Mouse (Mus musculus) heart, postnatal 0 days (tissue): ENCODE data around the gene Edf1. TPM values are rescaled to one million over a fixed set of nuclear protein-coding genes. Genes with fewer than 3 reads are reported as not detected.

ENCODE experiments used
- ATAC-seq: fragments of 200-750 bp; cut with Nextera tagmentation; 2 replicates; pipeline ENCODE4 v1.8.0; 2017; ENCODE audit warnings: low read depth, moderate number of reproducible peaks, moderate library complexity; ENCODE audit not compliant: insufficient read depth
- DNase-seq: peaks from one replicate; pipeline ENCODE4 v3.0.0-alpha.2; 2016; ENCODE audit warnings: low spot score
- H3K27ac ChIP-seq: fragments of 300-500 bp; sonication (generic); 2 replicates; pipeline ENCODE4 v1.5.1; 2014; ENCODE audit warnings: low read depth, mild to moderate bottlenecking
- H3K27me3 ChIP-seq: fragments of 300-500 bp; sonication (generic); 2 replicates; pipeline ENCODE4 v1.6.1; 2014; ENCODE audit warnings: low read length, mixed read lengths; ENCODE audit not compliant: control insufficient read depth, insufficient read depth
- H3K36me3 ChIP-seq: fragments of 300-500 bp; sonication (generic); replicated peaks from 2 replicates; pipeline ENCODE4 v1.6.1; 2014; ENCODE audit warnings: low read length, mixed read lengths; ENCODE audit not compliant: control insufficient read depth, insufficient read depth
- H3K4me1 ChIP-seq: fragments of 300-500 bp; sonication (generic); 2 replicates; pipeline ENCODE4 v1.6.1; 2014; ENCODE audit warnings: antibody characterized with exemption; ENCODE audit not compliant: control insufficient read depth, insufficient read depth
- H3K4me2 ChIP-seq: fragments of 300-500 bp; sonication (generic); 2 replicates; pipeline ENCODE4 v1.6.1; 2014; ENCODE audit warnings: low read depth, mild to moderate bottlenecking, low read length, moderate library complexity
- H3K4me3 ChIP-seq: fragments of 300-500 bp; sonication (generic); 2 replicates; pipeline ENCODE4 v1.5.1; 2014; ENCODE audit warnings: low read depth, low read length
- H3K9ac ChIP-seq: fragments of 300-500 bp; sonication (generic); replicated peaks from 2 replicates; pipeline ENCODE4 v1.6.1; 2014; ENCODE audit warnings: low read depth, low read length, mixed read lengths
- H3K9me3 ChIP-seq: fragments of 300-500 bp; sonication (generic); replicated peaks from 2 replicates; pipeline ENCODE4 v1.6.1; 2016; ENCODE audit warnings: low read length; ENCODE audit not compliant: control insufficient read depth
- CTCF ChIP-seq: IDR thresholded peaks from 2 replicates; pipeline ENCODE4 v1.5.1; 2016; ENCODE audit warnings: antibody characterized with exemption, control low read depth, low read depth
- EP300 ChIP-seq: IDR thresholded peaks from 2 replicates; pipeline ENCODE4 v1.6.1; 2016; ENCODE audit warnings: antibody characterized with exemption, low read depth
- WGBS: fragments of 180-500 bp; shearing (Covaris S2); extraction: QIAGEN DNeasy Blood & Tissue Kit; methylation state at CpG from one replicate; pipeline ENCODE4 v1.1.7; 2014; 5-methylcytosine and 5-hydroxymethylcytosine counted together
- polyA plus RNA-seq: library from polyadenylated mRNA; unstranded; fragments of >200 nt; fragmentation: Nextera tagmentation; extraction: Ambion mirVana; gene quantifications from 2 replicates; pipeline ENCODE4 v1.2.1, GENCODE M21; 2015
- total RNA-seq: library from RNA; depleted of rRNA; stranded (reverse); fragments of >200 nt; gene quantifications from 2 replicates; pipeline ENCODE4 v1.2.3, GENCODE M21; 2014; ENCODE audit warnings: low replicate concordance

Gene Edf1
- total and polyA plus RNA-seq, 2 experiments from 2014 or later = 112 to 314 TPM

DNA sequence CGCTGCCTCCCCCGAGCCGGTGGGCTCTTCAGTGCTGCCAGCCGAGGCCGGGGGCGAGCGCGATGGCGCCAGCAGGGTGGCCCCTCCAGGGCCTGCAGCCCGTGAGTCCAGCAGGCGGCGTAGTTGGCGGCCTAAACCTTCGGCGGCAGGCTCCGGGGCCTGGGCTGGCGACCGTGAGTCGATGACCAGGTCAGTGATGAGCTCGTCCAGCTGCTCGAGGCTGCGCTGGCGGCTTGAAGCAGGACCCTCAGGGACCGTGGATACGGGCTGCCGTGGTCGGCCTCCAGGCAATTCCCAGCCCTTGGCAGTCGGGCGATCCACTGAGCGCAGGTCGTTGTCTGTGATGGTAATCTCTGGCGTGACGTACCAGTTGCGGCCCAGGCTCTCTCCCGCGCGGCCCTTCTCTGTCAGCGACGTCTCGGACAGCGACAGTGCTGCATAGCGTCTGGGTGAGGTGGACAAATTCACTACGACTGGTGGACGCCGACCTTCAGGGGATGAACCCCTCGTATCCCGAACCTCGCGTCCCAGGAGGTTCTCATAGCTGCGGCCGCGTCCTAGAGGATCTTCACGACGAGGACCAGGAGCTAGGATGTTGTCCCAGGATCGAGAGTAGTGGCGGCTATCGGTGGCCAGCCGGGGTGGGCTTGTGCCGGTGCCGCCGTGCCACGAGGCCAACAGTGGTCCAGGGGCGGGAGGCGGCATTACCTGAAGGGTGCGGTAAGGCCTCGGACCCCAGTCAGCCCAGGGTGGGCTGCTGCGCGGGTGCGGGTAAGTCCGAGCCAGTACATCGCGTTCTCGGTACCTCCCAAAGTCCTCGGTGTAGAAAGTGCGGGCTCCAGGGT lies 20.5 kb downstream of the Edf1 start:
- Histone ChIP-seq H3K9ac (no peak overlapping the region), H3K36me3 (peaks cover 6% of the 10 kb centered on the region), H3K9me3 (no peaks in the 10 kb centered on the region), H3K27ac (no peak overlapping the region), H3K4me1 (peaks cover 45% of the 10 kb centered on the region), H3K4me2 (peak overlapping the region; percentile 30), H3K27me3 (peaks cover 55% of the 10 kb centered on the region), H3K4me3 (peak overlapping the region; percentile 29)
- ATAC-seq (no peak), DNase-seq (no peak)
- WGBS = 4% methylated on average over 75 of the region's 75 CpGs
- no peak for TF ChIP-seq EP300
- peak; percentile 14; the same call in 1 of the 2 replicates for TF ChIP-seq CTCF

GRCm38 (mm10) chr2:25578796-25579736 lies 21.4 kb downstream of the Edf1 start:
- H3K9me3 ChIP-seq = no peaks in the 10 kb centered on the region
- H3K36me3 ChIP-seq = peaks cover 14% of the 10 kb centered on the region
- TF ChIP-seq CTCF (no peak), EP300 (no peak)
- H3K9ac ChIP-seq = no peak overlapping the region
- peak overlapping the region; percentile 29 for H3K4me3 ChIP-seq
- peaks cover 55% of the 10 kb centered on the region for H3K27me3 ChIP-seq
- peak overlapping the region; percentile 38 for H3K4me2 ChIP-seq
- H3K4me1 ChIP-seq = peaks cover 38% of the 10 kb centered on the region
- no peak for ATAC-seq
- 4% methylated on average over 71 of the region's 77 CpGs for WGBS
- DNase-seq = no peak
- no peak overlapping the region for H3K27ac ChIP-seq

DNA sequence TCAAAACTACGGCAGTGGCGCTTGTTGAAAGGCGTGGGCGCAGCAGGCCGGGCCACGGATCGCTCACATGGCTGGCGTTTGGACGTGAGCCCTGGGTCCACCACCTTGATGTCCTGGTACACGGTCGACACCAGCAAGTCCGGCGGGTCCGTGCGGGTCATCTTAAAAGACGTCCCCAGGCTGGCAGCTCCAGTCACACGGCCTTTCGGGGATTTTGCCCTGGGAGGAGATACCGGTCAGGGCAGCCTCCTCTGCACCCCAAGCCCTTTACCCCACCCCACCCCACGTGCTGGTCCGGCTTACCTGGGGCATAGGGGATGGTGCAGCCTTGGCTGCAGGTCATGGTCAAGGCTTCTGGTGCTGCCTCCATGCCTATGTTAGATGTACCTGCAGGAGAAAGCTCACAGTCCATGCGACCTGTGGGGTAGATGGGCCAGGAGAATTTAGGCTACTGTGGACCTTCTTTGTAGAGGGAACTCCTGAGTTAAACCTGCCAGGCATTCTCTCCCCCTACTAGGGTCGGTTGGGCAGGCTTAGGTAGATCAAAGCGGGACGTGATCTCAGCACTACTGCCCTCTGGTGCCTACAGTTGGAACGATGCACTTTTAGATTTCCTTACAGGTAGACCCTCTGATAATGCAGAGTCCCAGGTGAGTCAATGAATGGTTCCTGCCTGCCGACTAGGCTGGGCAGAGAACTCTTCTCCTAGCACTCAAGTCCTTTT lies 22.3 kb downstream of the Edf1 start:
- TF ChIP-seq CTCF (peak; percentile 45), EP300 (no peak)
- peaks cover 55% of the 10 kb centered on the region for H3K27me3 ChIP-seq
- no peak overlapping the region for H3K27ac ChIP-seq
- peak overlapping the region; percentile 29 for H3K4me3 ChIP-seq
- ATAC-seq = no peak
- no peak overlapping the region for H3K9ac ChIP-seq
- WGBS = 6% methylated on average over 27 of the region's 27 CpGs
- no peaks in the 10 kb centered on the region for H3K9me3 ChIP-seq
- H3K4me2 ChIP-seq = peak overlapping the region; percentile 38
- DNase-seq = no peak
- H3K4me1 ChIP-seq = peaks cover 38% of the 10 kb centered on the region
- H3K36me3 ChIP-seq = peaks cover 22% of the 10 kb centered on the region

- Histone ChIP-seq H3K27ac (no peak overlapping the region), H3K4me1 (peaks cover 35% of the 10 kb centered on the region), H3K27me3 (peaks cover 55% of the 10 kb centered on the region), H3K4me2 (no peak overlapping the region), H3K9ac (no peak overlapping the region), H3K9me3 (no peaks in the 10 kb centered on the region), H3K4me3 (no peak overlapping the region), H3K36me3 (peaks cover 23% of the 10 kb centered on the region)
- no peak for TF ChIP-seq CTCF
- TF ChIP-seq EP300 = no peak
- ATAC-seq (no peak), DNase-seq (no peak)
- 43% methylated on average over 6 of the region's 6 CpGs for WGBS
Observed at GRCm38 (mm10) chr2:25580621-25581101, 23.0 kb downstream of the Edf1 start.
